Mouse (Mus musculus): Measurements from ENCODE around the gene Fto. TPM values are rescaled to one million over a fixed set of nuclear protein-coding genes. Genes with fewer than 3 reads are reported as not detected.

Fto gene
- polyA plus RNA-seq, 1 experiment from 2014 or later = 94.8 TPM

DNA sequence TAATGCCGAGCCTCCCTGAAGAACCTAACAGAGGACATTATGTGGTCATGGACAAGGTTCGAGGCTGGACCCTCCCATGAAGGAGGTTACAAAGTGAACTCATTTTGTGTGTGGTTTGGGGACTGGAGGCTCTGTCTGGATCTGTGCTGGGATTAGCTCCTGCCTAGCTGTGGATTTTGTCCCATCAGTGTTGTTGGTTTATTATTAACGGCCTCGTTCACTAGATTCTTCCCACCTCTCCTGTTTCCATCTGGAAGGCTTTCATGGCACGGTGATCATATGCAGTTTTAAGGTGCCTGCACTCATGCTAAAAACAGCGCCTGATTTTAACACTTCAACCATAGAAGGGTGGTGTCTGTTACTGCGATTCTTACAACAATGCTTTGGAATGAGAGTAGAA, 257.5 kb downstream of the Fto start:
- DNase-seq (ENCODE audit: low spot score) (no peak), ATAC-seq (replicated peaks; ENCODE audit: insufficient number of reproducible peaks, low FRiP score, low TSS enrichment, low read depth) (no peak)
- 88% methylated on average over 7 of the region's 7 CpGs for WGBS
- H3K27ac ChIP-seq (replicated peaks; ENCODE audit: low read depth, low read length) = no peak overlapping the region
- no peaks in the 10 kb centered on the region for H3K27me3 ChIP-seq (ENCODE audit: control insufficient read depth, insufficient read depth, low read length)
- no peak overlapping the region for H3K9ac ChIP-seq (replicated peaks; ENCODE audit: low read length)
- H3K36me3 ChIP-seq (replicated peaks; ENCODE audit: control insufficient read depth, insufficient read depth, low read depth, low read length) = no peaks in the 10 kb centered on the region
- H3K4me1 ChIP-seq (ENCODE audit: control insufficient read depth, insufficient read depth, low read length) = peaks cover 12% of the 10 kb centered on the region
- H3K4me2 ChIP-seq (ENCODE audit: low read depth, low read length) = no peak overlapping the region
- no peaks in the 10 kb centered on the region for H3K9me3 ChIP-seq (replicated peaks; ENCODE audit: control insufficient read depth, low read length)
- H3K4me3 ChIP-seq (ENCODE audit: low read depth, low read length) = no peak overlapping the region

DNA sequence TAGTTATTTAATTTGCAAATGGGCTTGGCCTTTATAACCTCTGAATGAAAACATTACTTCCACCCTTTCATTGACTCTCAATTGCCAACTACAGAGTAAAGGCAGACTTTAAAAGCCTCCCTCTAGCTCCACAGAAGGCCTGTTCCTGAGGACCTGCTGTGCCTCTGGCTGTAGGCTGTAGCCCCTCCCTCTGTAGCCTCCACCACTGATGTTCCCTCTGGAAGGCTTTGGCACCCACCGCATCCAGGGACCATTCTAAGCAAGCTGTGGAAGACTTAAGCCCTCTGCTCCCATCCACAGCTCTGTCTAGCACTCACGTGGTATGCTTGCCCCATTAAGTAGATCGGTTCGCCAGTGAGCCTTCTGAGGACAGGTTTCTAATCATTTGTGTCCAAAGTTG, 258.7 kb downstream of the Fto start:
- no peak overlapping the region for H3K9ac ChIP-seq (replicated peaks; ENCODE audit: low read length)
- peaks cover 13% of the 10 kb centered on the region for H3K4me1 ChIP-seq (ENCODE audit: control insufficient read depth, insufficient read depth, low read length)
- H3K27ac ChIP-seq (replicated peaks; ENCODE audit: low read depth, low read length) = no peak overlapping the region
- WGBS = 53% methylated on average over 4 of the region's 4 CpGs
- H3K4me2 ChIP-seq (ENCODE audit: low read depth, low read length) = no peak overlapping the region
- H3K9me3 ChIP-seq (replicated peaks; ENCODE audit: control insufficient read depth, low read length) = no peaks in the 10 kb centered on the region
- H3K4me3 ChIP-seq (ENCODE audit: low read depth, low read length) = no peak overlapping the region
- DNase-seq (ENCODE audit: low spot score) = no peak
- H3K27me3 ChIP-seq (ENCODE audit: control insufficient read depth, insufficient read depth, low read length) = no peaks in the 10 kb centered on the region
- H3K36me3 ChIP-seq (replicated peaks; ENCODE audit: control insufficient read depth, insufficient read depth, low read depth, low read length) = no peaks in the 10 kb centered on the region
- ATAC-seq (replicated peaks; ENCODE audit: insufficient number of reproducible peaks, low FRiP score, low TSS enrichment, low read depth) = no peak

DNA sequence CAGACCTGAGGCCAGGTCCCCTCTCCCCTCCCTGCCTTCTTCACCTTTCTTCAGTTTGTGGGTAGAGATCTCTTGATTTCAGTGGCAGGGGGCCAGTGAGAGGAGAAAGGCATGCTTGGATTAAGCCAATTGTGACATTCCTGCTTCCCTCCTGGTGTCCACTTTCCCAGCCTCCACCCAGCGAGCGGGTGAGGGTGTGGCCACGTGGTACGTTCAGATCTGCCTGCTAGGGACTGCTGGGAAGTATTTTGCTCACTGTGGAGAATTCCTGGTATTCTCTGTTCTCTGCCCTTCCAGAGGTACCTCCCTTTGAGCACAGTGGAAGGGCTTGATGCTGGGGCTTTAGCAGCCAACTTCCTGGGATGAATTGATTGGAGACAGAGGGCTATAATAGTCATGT, 259.3 kb downstream of the Fto start:
- Histone ChIP-seq H3K4me1 (ENCODE audit: control insufficient read depth, insufficient read depth, low read length) (peaks cover 13% of the 10 kb centered on the region), H3K27ac (replicated peaks; ENCODE audit: low read depth, low read length) (no peak overlapping the region)

DNA sequence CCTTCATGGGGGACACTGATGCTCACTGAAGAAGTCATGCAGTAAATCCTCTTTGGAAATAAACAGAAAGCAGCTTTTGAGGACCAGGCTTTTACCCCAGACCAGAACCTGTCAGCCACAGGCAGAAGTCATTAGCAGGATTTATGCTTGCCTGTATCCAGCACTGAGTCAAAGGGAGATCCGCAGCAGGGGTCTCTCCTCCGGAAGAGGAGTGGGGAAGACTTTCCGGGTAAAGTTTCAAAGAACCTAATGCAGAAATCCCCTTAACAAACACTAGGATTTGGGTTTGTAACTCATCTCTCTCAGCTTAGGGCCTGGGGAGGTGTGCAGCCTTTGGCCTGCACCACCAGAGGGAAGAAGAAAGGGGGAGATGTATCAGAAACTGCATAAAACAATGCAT, 262.3 kb downstream of the Fto start:
- Histone ChIP-seq H3K27ac (replicated peaks; ENCODE audit: low read depth, low read length) (0 out of 2 replicates have a peak overlapping the region, but pooled peaks have one; percentile 9), H3K9me3 (replicated peaks; ENCODE audit: control insufficient read depth, low read length) (no peaks in the 10 kb centered on the region), H3K4me3 (ENCODE audit: low read depth, low read length) (no peak overlapping the region), H3K36me3 (replicated peaks; ENCODE audit: control insufficient read depth, insufficient read depth, low read depth, low read length) (no peaks in the 10 kb centered on the region), H3K4me1 (ENCODE audit: control insufficient read depth, insufficient read depth, low read length) (peaks cover 9% of the 10 kb centered on the region), H3K9ac (replicated peaks; ENCODE audit: low read length) (no peak overlapping the region), H3K4me2 (ENCODE audit: low read depth, low read length) (no peak overlapping the region), H3K27me3 (ENCODE audit: control insufficient read depth, insufficient read depth, low read length) (no peaks in the 10 kb centered on the region; the same call in 1 of the 2 replicates)
- 20% methylated on average over 3 of the region's 3 CpGs for WGBS
- ATAC-seq (replicated peaks; ENCODE audit: insufficient number of reproducible peaks, low FRiP score, low TSS enrichment, low read depth) = no peak
- DNase-seq (ENCODE audit: low spot score) = peak; percentile 42

More for the DNA sequence above, 259.3 kb downstream of the Fto start:
- Histone ChIP-seq H3K4me3 (ENCODE audit: low read depth, low read length) (no peak overlapping the region), H3K9ac (replicated peaks; ENCODE audit: low read length) (no peak overlapping the region), H3K4me2 (ENCODE audit: low read depth, low read length) (no peak overlapping the region), H3K36me3 (replicated peaks; ENCODE audit: control insufficient read depth, insufficient read depth, low read depth, low read length) (no peaks in the 10 kb centered on the region), H3K27me3 (ENCODE audit: control insufficient read depth, insufficient read depth, low read length) (no peaks in the 10 kb centered on the region; the same call in 1 of the 2 replicates), H3K9me3 (replicated peaks; ENCODE audit: control insufficient read depth, low read length) (no peaks in the 10 kb centered on the region)
- 25% methylated on average over 4 of the region's 4 CpGs for WGBS
- no peak for ATAC-seq (replicated peaks; ENCODE audit: insufficient number of reproducible peaks, low FRiP score, low TSS enrichment, low read depth)
- no peak for DNase-seq (ENCODE audit: low spot score)

DNA sequence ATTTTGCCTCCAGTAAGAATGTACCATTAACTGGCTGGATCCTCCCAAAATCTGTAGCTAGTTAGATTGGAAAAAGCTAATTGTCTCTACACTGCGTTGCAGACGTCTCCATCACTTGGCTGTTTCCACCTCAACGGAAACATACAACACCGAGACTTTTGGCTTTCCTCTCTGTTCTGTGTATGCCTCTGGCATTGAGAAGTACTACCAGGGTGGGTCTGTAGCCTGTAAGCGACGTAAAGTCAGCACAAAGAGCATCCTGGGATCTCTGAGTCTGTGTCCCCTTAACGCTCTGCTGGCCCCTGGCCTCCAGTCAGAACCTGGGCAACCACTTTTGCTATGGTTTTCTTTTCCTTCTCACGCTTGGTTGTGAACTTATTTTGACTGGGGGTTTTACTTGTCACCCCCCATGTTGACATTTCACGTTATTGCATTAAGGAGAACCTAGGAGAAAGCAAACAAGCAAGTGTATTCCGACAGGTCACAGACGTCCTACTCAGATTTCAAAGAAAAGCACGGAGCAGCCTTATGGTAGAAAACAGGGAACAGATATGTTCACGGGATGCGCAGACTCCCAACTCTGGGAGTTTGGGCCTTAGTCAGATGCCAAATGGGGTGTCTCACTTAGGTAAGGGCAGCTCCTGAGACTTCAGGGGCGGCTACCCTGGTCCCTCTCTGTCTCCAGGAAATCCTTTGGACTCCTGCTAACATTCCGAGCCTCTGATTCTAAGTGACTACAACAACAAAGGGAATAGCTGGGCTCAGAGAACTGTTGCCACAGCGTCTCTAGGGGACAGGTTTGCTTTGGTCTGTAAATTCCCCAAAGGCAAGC, 263.0 kb downstream of the Fto start:
- WGBS = 10% methylated on average over 17 of the region's 17 CpGs
- peak; percentile 65 for DNase-seq (ENCODE audit: low spot score)
- H3K27ac ChIP-seq (replicated peaks; ENCODE audit: low read depth, low read length) = 0 out of 2 replicates have a peak overlapping the region, but pooled peaks have one; percentile 22

DNA sequence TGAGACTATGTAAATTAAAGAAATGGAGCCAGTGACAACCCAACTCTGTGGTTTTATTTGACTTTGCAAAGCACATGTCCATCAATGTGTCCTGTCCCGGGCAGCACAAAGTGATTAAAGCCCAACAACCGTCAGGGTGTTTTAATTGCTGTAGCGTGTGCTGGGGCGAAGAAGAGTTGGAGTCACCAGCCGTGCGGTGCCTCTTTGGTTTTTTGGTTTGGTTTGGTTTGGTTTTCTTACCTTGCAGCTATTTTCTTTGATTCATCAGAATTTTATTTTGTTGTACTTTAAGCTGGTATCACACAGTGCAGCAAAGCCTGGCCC, 263.6 kb downstream of the Fto start:
- no peak overlapping the region for H3K27ac ChIP-seq (replicated peaks; ENCODE audit: low read depth, low read length)
- H3K4me1 ChIP-seq (ENCODE audit: control insufficient read depth, insufficient read depth, low read length) = peaks cover 9% of the 10 kb centered on the region
- no peaks in the 10 kb centered on the region for H3K36me3 ChIP-seq (replicated peaks; ENCODE audit: control insufficient read depth, insufficient read depth, low read depth, low read length)
- no peak overlapping the region for H3K9ac ChIP-seq (replicated peaks; ENCODE audit: low read length)
- H3K27me3 ChIP-seq (ENCODE audit: control insufficient read depth, insufficient read depth, low read length) = no peaks in the 10 kb centered on the region; the same call in 1 of the 2 replicates
- no peaks in the 10 kb centered on the region for H3K9me3 ChIP-seq (replicated peaks; ENCODE audit: control insufficient read depth, low read length)
- ATAC-seq (replicated peaks; ENCODE audit: insufficient number of reproducible peaks, low FRiP score, low TSS enrichment, low read depth) (no peak), DNase-seq (ENCODE audit: low spot score) (no peak)
- H3K4me3 ChIP-seq (ENCODE audit: low read depth, low read length) = no peak overlapping the region
- 7% methylated on average over 6 of the region's 6 CpGs for WGBS
- H3K4me2 ChIP-seq (ENCODE audit: low read depth, low read length) = no peak overlapping the region

More for the DNA sequence above, 263.0 kb downstream of the Fto start:
- 0 out of 2 replicates have a peak, but pooled peaks have one; percentile 5 for ATAC-seq (replicated peaks; ENCODE audit: insufficient number of reproducible peaks, low FRiP score, low TSS enrichment, low read depth)
- H3K9ac ChIP-seq (replicated peaks; ENCODE audit: low read length) = no peak overlapping the region
- no peak overlapping the region for H3K4me3 ChIP-seq (ENCODE audit: low read depth, low read length)
- no peak overlapping the region for H3K4me2 ChIP-seq (ENCODE audit: low read depth, low read length)
- H3K9me3 ChIP-seq (replicated peaks; ENCODE audit: control insufficient read depth, low read length) = no peaks in the 10 kb centered on the region
- no peaks in the 10 kb centered on the region for H3K36me3 ChIP-seq (replicated peaks; ENCODE audit: control insufficient read depth, insufficient read depth, low read depth, low read length)
- H3K4me1 ChIP-seq (ENCODE audit: control insufficient read depth, insufficient read depth, low read length) = peaks cover 9% of the 10 kb centered on the region
- H3K27me3 ChIP-seq (ENCODE audit: control insufficient read depth, insufficient read depth, low read length) = no peaks in the 10 kb centered on the region; the same call in 1 of the 2 replicates

DNA sequence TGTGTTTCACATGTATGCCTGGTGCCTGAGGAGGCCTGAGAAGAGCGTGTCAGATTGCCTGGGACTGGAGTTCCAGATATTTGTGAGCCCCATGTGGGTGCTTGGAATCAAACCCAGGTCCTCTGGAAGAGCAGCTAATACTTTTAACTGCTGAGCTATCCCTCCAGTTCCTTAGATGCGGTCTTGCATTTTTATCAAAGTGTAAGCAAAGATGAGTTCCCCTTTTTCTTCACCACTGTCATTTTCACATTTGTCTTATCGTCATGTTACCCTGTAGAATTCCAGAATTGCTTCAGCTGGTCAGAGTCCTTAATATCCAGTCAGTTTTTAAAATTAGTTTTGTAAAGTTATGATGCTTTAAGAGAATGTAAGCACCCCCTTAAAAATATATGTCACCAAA, 264.3 kb downstream of the Fto start:
- 92% methylated on average over 3 of the region's 3 CpGs for WGBS

DNA sequence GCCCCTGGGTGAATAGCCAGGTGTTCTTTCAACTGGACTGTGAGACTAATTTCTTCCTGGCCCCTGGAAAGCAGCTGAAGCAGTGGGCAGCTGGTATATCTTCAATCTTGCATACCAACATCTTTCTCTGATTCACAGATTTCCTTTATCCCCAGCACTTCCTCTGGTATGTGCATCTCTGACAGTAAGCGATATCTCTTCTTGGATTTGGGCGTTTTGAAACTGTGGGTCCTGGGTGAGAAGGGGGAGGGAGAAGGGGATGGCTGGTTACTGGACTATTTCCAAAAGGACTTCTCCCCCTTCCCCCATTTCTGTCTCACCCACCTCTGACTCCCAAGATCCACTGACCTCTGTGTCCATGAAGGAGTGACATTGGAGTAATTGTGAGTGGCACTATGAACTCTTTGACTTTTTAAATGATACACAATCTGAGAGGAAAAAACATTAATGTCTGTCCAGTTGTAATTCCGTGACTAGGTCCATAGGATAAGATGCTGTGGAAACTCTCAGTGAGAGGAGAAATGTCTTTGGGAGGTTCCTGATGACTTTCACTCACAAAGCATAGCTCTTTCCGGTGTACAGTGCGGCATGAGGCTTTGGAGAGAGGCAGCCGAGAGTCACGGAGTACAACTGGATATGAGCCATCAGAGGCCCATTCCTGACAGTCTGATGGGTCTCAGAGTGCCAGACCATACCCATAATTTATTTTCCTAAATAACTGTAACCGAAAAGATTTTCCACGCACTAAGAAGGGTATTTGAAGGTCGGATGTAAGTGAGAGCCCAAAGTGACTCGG, 271.5 kb downstream of the Fto start:
- Histone ChIP-seq H3K4me1 (ENCODE audit: control insufficient read depth, insufficient read depth, low read length) (no peaks in the 10 kb centered on the region), H3K4me3 (ENCODE audit: low read depth, low read length) (no peak overlapping the region), H3K9me3 (replicated peaks; ENCODE audit: control insufficient read depth, low read length) (no peaks in the 10 kb centered on the region), H3K9ac (replicated peaks; ENCODE audit: low read length) (no peak overlapping the region), H3K27me3 (ENCODE audit: control insufficient read depth, insufficient read depth, low read length) (no peaks in the 10 kb centered on the region), H3K36me3 (replicated peaks; ENCODE audit: control insufficient read depth, insufficient read depth, low read depth, low read length) (no peaks in the 10 kb centered on the region), H3K27ac (replicated peaks; ENCODE audit: low read depth, low read length) (no peak overlapping the region), H3K4me2 (ENCODE audit: low read depth, low read length) (no peak overlapping the region)
- WGBS = 80% methylated on average over 11 of the region's 11 CpGs
- ATAC-seq (replicated peaks; ENCODE audit: insufficient number of reproducible peaks, low FRiP score, low TSS enrichment, low read depth) = no peak
- DNase-seq (ENCODE audit: low spot score) = no peak

More for the DNA sequence above, 264.3 kb downstream of the Fto start:
- no peaks in the 10 kb centered on the region; the same call in 1 of the 2 replicates for H3K27me3 ChIP-seq (ENCODE audit: control insufficient read depth, insufficient read depth, low read length)
- H3K9me3 ChIP-seq (replicated peaks; ENCODE audit: control insufficient read depth, low read length) = no peaks in the 10 kb centered on the region
- peaks cover 9% of the 10 kb centered on the region for H3K4me1 ChIP-seq (ENCODE audit: control insufficient read depth, insufficient read depth, low read length)
- no peak overlapping the region for H3K4me2 ChIP-seq (ENCODE audit: low read depth, low read length)
- no peak overlapping the region for H3K9ac ChIP-seq (replicated peaks; ENCODE audit: low read length)
- ATAC-seq (replicated peaks; ENCODE audit: insufficient number of reproducible peaks, low FRiP score, low TSS enrichment, low read depth) (no peak), DNase-seq (ENCODE audit: low spot score) (no peak)
- no peaks in the 10 kb centered on the region for H3K36me3 ChIP-seq (replicated peaks; ENCODE audit: control insufficient read depth, insufficient read depth, low read depth, low read length)
- no peak overlapping the region for H3K4me3 ChIP-seq (ENCODE audit: low read depth, low read length)
- H3K27ac ChIP-seq (replicated peaks; ENCODE audit: low read depth, low read length) = no peak overlapping the region

Data from embryonic facial prominence, embryonic 11.5 days (tissue).